8 mouse cellular contexts compared by ENCODE assay signal in the genomic region with DNA sequence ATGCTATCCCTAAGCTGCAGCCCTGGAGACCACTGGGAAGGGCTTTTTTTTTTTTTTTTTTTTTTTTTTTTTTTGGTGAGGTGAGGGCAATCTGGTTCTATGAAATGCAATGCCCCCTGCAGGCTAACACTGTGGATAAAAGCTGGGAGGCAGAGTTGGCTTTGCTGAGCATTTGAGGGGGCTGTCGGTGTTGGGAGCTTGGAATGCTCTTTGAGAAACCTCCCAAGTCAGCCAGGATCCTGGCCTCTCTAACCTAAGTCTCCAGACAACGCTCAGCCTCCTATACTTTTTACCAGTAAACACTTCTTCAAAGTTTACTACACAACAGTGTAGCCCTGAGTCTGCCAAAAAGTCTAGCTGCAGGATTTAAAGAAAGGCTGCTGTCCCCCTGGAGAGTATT.
DNase-seq lines count a peak whose midpoint lies in the region; ATAC-seq and TF ChIP-seq lines count a peak whose summit lies in the region.

No protein-coding gene starts in this region.

- H3K9me3 ChIP-seq in kidney, embryonic 14.5 days (ENCODE audit: control insufficient read depth, low read length): no peaks in the 10 kb centered on the region
- no peaks in the 10 kb centered on the region for H3K9me3 ChIP-seq in lung, postnatal 0 days (ENCODE audit: low read length)
- H3K9me3 ChIP-seq in stomach, embryonic 15.5 days: no peaks in the 10 kb centered on the region

- H3K4me3 ChIP-seq in layer of hippocampus, adult 2 months: peak overlapping the region; percentile 79
- peak overlapping the region; percentile 55; the same call in 1 of the 2 replicates for H3K4me3 ChIP-seq in kidney, embryonic 14.5 days (ENCODE audit: low read length)
- H3K4me3 ChIP-seq in lung, postnatal 0 days (ENCODE audit: low read depth, low read length): peak overlapping the region; percentile 51; the same call in 1 of the 2 replicates
- peak overlapping the region; percentile 60; the same call in 1 of the 2 replicates for H3K4me3 ChIP-seq in stomach, embryonic 15.5 days (replicated peaks)

- peak overlapping the region; percentile 85 for H3K4me2 ChIP-seq in kidney, embryonic 14.5 days (replicated peaks; ENCODE audit: low read depth, low read length)
- H3K4me2 ChIP-seq in lung, postnatal 0 days (replicated peaks; ENCODE audit: low read depth, low read length): peak overlapping the region; percentile 70
- peak overlapping the region; percentile 91 for H3K4me2 ChIP-seq in stomach, embryonic 15.5 days

- TF ChIP-seq POLR2A in brain, embryonic 14.5 days (IDR thresholded peaks at IDR 0.05; ENCODE audit: borderline replicate concordance, extremely low read depth, insufficient read depth, insufficient read length, poor library complexity, severe bottlenecking): no peak

- 15% methylated on average over 2 of the region's 2 CpGs for WGBS in kidney, embryonic 14.5 days
- 10% methylated on average over 2 of the region's 2 CpGs for WGBS in lung, postnatal 0 days
- 7% methylated on average over 2 of the region's 2 CpGs for WGBS in stomach, embryonic 15.5 days

- H3K27me3 ChIP-seq in kidney, embryonic 14.5 days (ENCODE audit: control insufficient read depth, insufficient read depth, low read length): peaks cover 4% of the 10 kb centered on the region; the same call in 1 of the 2 replicates
- no peaks in the 10 kb centered on the region for H3K27me3 ChIP-seq in lung, postnatal 0 days (replicated peaks; ENCODE audit: insufficient read depth, low read length)
- 0 out of 2 replicates have a peak, but pooled peaks cover 3% of the 10 kb centered on the region for H3K27me3 ChIP-seq in stomach, embryonic 15.5 days (replicated peaks)

- peak; percentile 39 to 53 for DNase-seq in layer of hippocampus, adult 2 months (ENCODE audit: low spot score in 2 of 2)
- DNase-seq in layer of hippocampus, adult 9-10 months (ENCODE audit: low spot score): no peak
- DNase-seq in brain, embryonic 14.5 days (ENCODE audit: low read depth): peak; percentile 70
- peak; percentile 15 for DNase-seq in gastrocnemius, postnatal 10 days
- DNase-seq in lung, postnatal 0 days (ENCODE audit: low spot score): no peak

- TF ChIP-seq EP300 in lung, postnatal 0 days (IDR thresholded peaks at IDR 0.05): no peak

- H3K4me1 ChIP-seq in kidney, embryonic 14.5 days (ENCODE audit: control insufficient read depth, insufficient read depth, low read length): no peaks in the 10 kb centered on the region
- H3K4me1 ChIP-seq in lung, postnatal 0 days (ENCODE audit: insufficient read depth, low read depth, low read length): no peaks in the 10 kb centered on the region; the same call in 1 of the 2 replicates
- H3K4me1 ChIP-seq in stomach, embryonic 15.5 days: no peaks in the 10 kb centered on the region

- H3K27ac ChIP-seq in layer of hippocampus, adult 2 months: peak overlapping the region; percentile 61; the same call in 1 of the 2 replicates
- H3K27ac ChIP-seq in kidney, embryonic 14.5 days (ENCODE audit: low read depth, low read length): no peak overlapping the region
- no peak overlapping the region; the same call in 1 of the 2 replicates for H3K27ac ChIP-seq in lung, postnatal 0 days (ENCODE audit: low read length)
- H3K27ac ChIP-seq in stomach, embryonic 15.5 days: no peak overlapping the region

- no peaks in the 10 kb centered on the region for H3K36me3 ChIP-seq in kidney, embryonic 14.5 days (ENCODE audit: control insufficient read depth, insufficient read depth, low read length)
- H3K36me3 ChIP-seq in lung, postnatal 0 days (ENCODE audit: insufficient read depth, low read length): no peaks in the 10 kb centered on the region
- no peaks in the 10 kb centered on the region for H3K36me3 ChIP-seq in stomach, embryonic 15.5 days

- no peak for ATAC-seq in kidney, embryonic 14.5 days (ENCODE audit: low FRiP score, low TSS enrichment)
- no peak for ATAC-seq in lung, postnatal 0 days
- no peak for ATAC-seq in stomach, embryonic 15.5 days (ENCODE audit: insufficient read depth, low FRiP score, low read depth)
- no peak for ATAC-seq in megakaryocyte, adult 5-6 weeks (ENCODE audit: poor library complexity, severe bottlenecking)

- no peak overlapping the region for H3K9ac ChIP-seq in kidney, embryonic 14.5 days (ENCODE audit: low read depth, low read length)
- H3K9ac ChIP-seq in lung, postnatal 0 days (replicated peaks; ENCODE audit: low read depth): no peak overlapping the region
- no peak overlapping the region for H3K9ac ChIP-seq in stomach, embryonic 15.5 days

- TF ChIP-seq CTCF in layer of hippocampus, adult 2 months (conservative IDR thresholded peaks at IDR 0.05): peak; percentile 76
- peak; percentile 41; the same call in 1 of the 2 replicates for TF ChIP-seq CTCF in brain, embryonic 14.5 days (IDR thresholded peaks at IDR 0.05; ENCODE audit: borderline replicate concordance, extremely low read depth, insufficient read depth, insufficient read length)
- peak; percentile 39 for TF ChIP-seq CTCF in lung, postnatal 0 days (IDR thresholded peaks at IDR 0.05)

Comparison
In these comparisons a context has a peak if more than half of its experiments do, and no peak if none do; other contexts are left out.
1. DNase-seq: peak in layer of hippocampus, adult 2 months (2 of 2), brain, embryonic 14.5 days (single experiment) and gastrocnemius, postnatal 10 days (single experiment); none in layer of hippocampus, adult 9-10 months (single experiment) and lung, postnatal 0 days (single experiment).
2. Peak in every context shown above with its lines, with median percentiles within 50 percentile points of each other: H3K4me3 ChIP-seq, CTCF ChIP-seq and H3K4me2 ChIP-seq.